Mouse (Mus musculus): ENCODE measurements at regions not wholly inside any gene's neighbourhood (a gene's known extent, or its start where the extent isn't known, plus 50 kb on each side); places are given as distances from the start of the nearest gene placed in this dataset.
A peak's percentile ranks its signal among the peaks of the same experiment; 100 is the strongest.

DNA sequence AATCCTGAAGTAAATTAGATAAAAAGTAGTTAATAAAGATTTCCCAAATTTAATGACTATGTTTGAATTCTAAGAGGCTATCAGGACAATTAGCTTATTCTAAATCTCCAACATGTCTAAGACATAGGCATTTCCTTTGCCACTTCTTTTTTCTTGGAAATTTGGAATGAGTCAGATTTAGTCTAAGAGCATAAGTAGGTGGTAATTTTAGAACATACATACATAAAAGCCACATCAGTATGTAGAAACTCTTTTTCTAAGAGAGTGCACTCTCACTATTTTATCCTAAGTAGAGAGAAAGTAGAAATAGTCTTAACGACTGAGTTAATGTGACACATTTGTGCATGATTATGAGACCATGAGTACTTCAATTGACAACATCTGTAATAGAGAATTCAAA, 802.4 kb upstream of the Ncam2 start:
- Histone ChIP-seq H3K27ac (ENCODE audit: low read depth, low read length) (no peak overlapping the region), H3K4me3 (ENCODE audit: low read depth, low read length) (no peak overlapping the region), H3K9me3 (replicated peaks; ENCODE audit: control insufficient read depth, low read length) (no peaks in the 10 kb centered on the region), H3K9ac (ENCODE audit: low read length) (no peak overlapping the region), H3K4me1 (ENCODE audit: control insufficient read depth, insufficient read depth, low read length) (no peaks in the 10 kb centered on the region), H3K4me2 (ENCODE audit: low read length) (no peak overlapping the region), H3K27me3 (replicated peaks; ENCODE audit: control insufficient read depth, insufficient read depth, low read length) (no peaks in the 10 kb centered on the region), H3K36me3 (ENCODE audit: control insufficient read depth, insufficient read depth, low read length) (no peaks in the 10 kb centered on the region)
- 87% methylated on average over 1 of the region's 1 CpGs for WGBS
- ATAC-seq (no peak), DNase-seq (ENCODE audit: low spot score) (no peak)

GRCm38 (mm10) chr16:80404399-80404798, 796.1 kb upstream of the Ncam2 start:
- no peaks in the 10 kb centered on the region for H3K4me1 ChIP-seq (ENCODE audit: control insufficient read depth, insufficient read depth, low read length)
- DNase-seq (ENCODE audit: low spot score) (peak; percentile 54), ATAC-seq (peak; percentile 34; the same call in 1 of the 2 replicates)
- H3K36me3 ChIP-seq (ENCODE audit: control insufficient read depth, insufficient read depth, low read length), result no peaks in the 10 kb centered on the region
- 74% methylated on average over 2 of the region's 2 CpGs for WGBS
- no peaks in the 10 kb centered on the region for H3K27me3 ChIP-seq (replicated peaks; ENCODE audit: control insufficient read depth, insufficient read depth, low read length)
- H3K9me3 ChIP-seq (replicated peaks; ENCODE audit: control insufficient read depth, low read length), result no peaks in the 10 kb centered on the region
- no peak overlapping the region for H3K4me2 ChIP-seq (ENCODE audit: low read length)
- H3K9ac ChIP-seq (ENCODE audit: low read length), result no peak overlapping the region
- H3K27ac ChIP-seq (ENCODE audit: low read depth, low read length), result no peak overlapping the region
- H3K4me3 ChIP-seq (ENCODE audit: low read depth, low read length), result no peak overlapping the region

DNA sequence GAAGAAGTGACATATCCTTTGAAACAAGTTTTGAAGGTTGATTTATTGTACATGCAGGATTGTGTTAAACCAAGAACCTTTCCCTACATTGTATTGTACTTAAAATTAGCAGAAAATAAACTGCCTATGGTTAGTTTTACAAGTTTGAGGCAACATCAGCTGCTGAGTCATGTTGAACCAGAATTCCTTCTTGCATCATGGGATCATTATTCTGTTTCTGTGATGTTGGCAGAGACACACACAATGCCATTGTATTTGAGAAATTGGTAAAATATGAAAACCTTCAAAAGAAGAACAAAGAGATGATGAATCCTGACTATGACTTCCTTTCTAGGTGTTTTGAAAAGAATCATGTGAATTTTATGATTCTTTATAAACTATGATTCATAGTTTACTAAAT, 791.9 kb upstream of the Ncam2 start:
- Histone ChIP-seq H3K4me1 (ENCODE audit: control insufficient read depth, insufficient read depth, low read length) (no peaks in the 10 kb centered on the region), H3K9ac (ENCODE audit: low read length) (no peak overlapping the region), H3K9me3 (replicated peaks; ENCODE audit: control insufficient read depth, low read length) (no peaks in the 10 kb centered on the region), H3K27me3 (replicated peaks; ENCODE audit: control insufficient read depth, insufficient read depth, low read length) (no peaks in the 10 kb centered on the region), H3K27ac (ENCODE audit: low read depth, low read length) (no peak overlapping the region), H3K36me3 (ENCODE audit: control insufficient read depth, insufficient read depth, low read length) (no peaks in the 10 kb centered on the region), H3K4me2 (ENCODE audit: low read length) (no peak overlapping the region), H3K4me3 (ENCODE audit: low read depth, low read length) (no peak overlapping the region)
- DNase-seq (ENCODE audit: low spot score) (no peak), ATAC-seq (no peak)
